Mouse (Mus musculus) testis, adult 2 months (tissue): ENCODE measurements around the gene Pfkfb4.

ENCODE experiments used
- CTCF ChIP-seq: fragments of 200-500 bp; IDR thresholded peaks from 2 replicates; pipeline ENCODE4 v1.5.1; 2012; ENCODE audit warnings: low read depth, mild to moderate bottlenecking, inconsistent platforms, low read length, moderate library complexity; ENCODE audit not compliant: control insufficient read depth, insufficient read depth, insufficient replicate concordance
- POLR2A ChIP-seq: fragments of 200-500 bp; IDR thresholded peaks from 2 replicates; pipeline ENCODE4 v1.6.1; 2012; ENCODE audit warnings: low read depth, mild to moderate bottlenecking, inconsistent platforms, low read length, moderate library complexity; ENCODE audit not compliant: control insufficient read depth

GRCm38 (mm10) chr9:108992620-108993361 lies 1.2 kb downstream of the Pfkfb4 start:
- TF ChIP-seq CTCF (no peak), POLR2A (no peak)
